Mouse (Mus musculus): ENCODE measurements around the gene Ncor2. TPM values are rescaled to one million over a fixed set of nuclear protein-coding genes. Genes with fewer than 3 reads are reported as not detected.
"Not testable (repeated sequence)": the region's sequence is repeated elsewhere in the genome, so short reads cannot be mapped to it uniquely, and the experiment has no call there.

Ncor2 gene
- total RNA-seq, 1 experiment: 19.9 TPM

- Histone ChIP-seq H3K9me3 (ENCODE audit: control insufficient read depth, insufficient read depth, low read depth, low read length) (no peaks in the 10 kb centered on the region), H3K4me1 (ENCODE audit: control insufficient read depth in 2 of 2, insufficient read depth in 2 of 2, low read length in 2 of 2, poor library complexity in 1 of 2) (no peaks in the 10 kb centered on the region), H3K27ac (ENCODE audit: insufficient read depth, low read depth, low read length, poor library complexity, severe bottlenecking) (no peak overlapping the region), H3K9ac (ENCODE audit: insufficient read depth, low read depth, low read length, poor library complexity, severe bottlenecking) (peak overlapping the region; percentile 64), H3K36me3 (ENCODE audit: control insufficient read depth, insufficient read depth, low read length, poor library complexity, severe bottlenecking) (no peaks in the 10 kb centered on the region), H3K4me3 (ENCODE audit: insufficient read depth in 1 of 2, low read depth in 1 of 2, low read length in 2 of 2, poor library complexity in 1 of 2, severe bottlenecking in 1 of 2) (peak overlapping the region; percentile 35 to 46)
- DNase-seq (ENCODE audit: low read depth, low spot score): no peak
- TF ChIP-seq HCFC1 (IDR thresholded peaks at IDR 0.05; ENCODE audit: borderline replicate concordance, insufficient read depth, low read length): no peak
- TF ChIP-seq ZNF384 (IDR thresholded peaks at IDR 0.05; ENCODE audit: low read depth, low read length): no peak
- TF ChIP-seq MAFK (IDR thresholded peaks at IDR 0.05; ENCODE audit: insufficient read depth, low read depth, low read length): no peak
- TF ChIP-seq CHD2 (IDR thresholded peaks at IDR 0.05; ENCODE audit: low read depth, low read length): no peak
- TF ChIP-seq ZC3H11A (IDR thresholded peaks at IDR 0.05; ENCODE audit: borderline replicate concordance, low read depth, low read length): no peak
- in situ Hi-C loops (cut with MboI; ENCODE audit: low sequenced_read_pairs in 2 of 2, unreplicated experiment in 2 of 2): no loop called here
Measured at GRCm38 (mm10) chr5:125215930-125216459, 37.0 kb upstream of the Ncor2 start.

GRCm38 (mm10) chr5:125215346-125215929 lies 36.4 kb upstream of the Ncor2 start:
- H3K27ac ChIP-seq (ENCODE audit: insufficient read depth, low read depth, low read length, poor library complexity, severe bottlenecking): no peak overlapping the region
- H3K4me3 ChIP-seq (ENCODE audit: insufficient read depth in 1 of 2, low read depth in 1 of 2, low read length in 2 of 2, poor library complexity in 1 of 2, severe bottlenecking in 1 of 2): peak overlapping the region; percentile 35 to 46
- H3K9me3 ChIP-seq (ENCODE audit: control insufficient read depth, insufficient read depth, low read depth, low read length): no peaks in the 10 kb centered on the region
- no peaks in the 10 kb centered on the region for H3K4me1 ChIP-seq (ENCODE audit: control insufficient read depth in 2 of 2, insufficient read depth in 2 of 2, low read length in 2 of 2, poor library complexity in 1 of 2)
- in situ Hi-C loops (cut with MboI; ENCODE audit: low sequenced_read_pairs in 2 of 2, unreplicated experiment in 2 of 2): no loop called here
- no peak for DNase-seq (ENCODE audit: low read depth, low spot score)
- no peak for TF ChIP-seq MAFK (IDR thresholded peaks at IDR 0.05; ENCODE audit: insufficient read depth, low read depth, low read length)
- no peaks in the 10 kb centered on the region for H3K36me3 ChIP-seq (ENCODE audit: control insufficient read depth, insufficient read depth, low read length, poor library complexity, severe bottlenecking)
- peak overlapping the region; percentile 64 for H3K9ac ChIP-seq (ENCODE audit: insufficient read depth, low read depth, low read length, poor library complexity, severe bottlenecking)

GRCm38 (mm10) chr5:125214064-125214463 lies 35.0 kb upstream of the Ncor2 start:
- TF ChIP-seq HCFC1 (IDR thresholded peaks at IDR 0.05; ENCODE audit: borderline replicate concordance, insufficient read depth, low read length) (no peak), CHD2 (IDR thresholded peaks at IDR 0.05; ENCODE audit: low read depth, low read length) (no peak), ZC3H11A (IDR thresholded peaks at IDR 0.05; ENCODE audit: borderline replicate concordance, low read depth, low read length) (no peak), ZNF384 (IDR thresholded peaks at IDR 0.05; ENCODE audit: low read depth, low read length) (no peak), MAFK (IDR thresholded peaks at IDR 0.05; ENCODE audit: insufficient read depth, low read depth, low read length) (no peak)
- Histone ChIP-seq H3K27ac (ENCODE audit: insufficient read depth, low read depth, low read length, poor library complexity, severe bottlenecking) (no peak overlapping the region), H3K36me3 (ENCODE audit: control insufficient read depth, insufficient read depth, low read length, poor library complexity, severe bottlenecking) (no peaks in the 10 kb centered on the region), H3K4me1 (ENCODE audit: control insufficient read depth in 2 of 2, insufficient read depth in 2 of 2, low read length in 2 of 2, poor library complexity in 1 of 2) (no peaks in the 10 kb centered on the region), H3K9ac (ENCODE audit: insufficient read depth, low read depth, low read length, poor library complexity, severe bottlenecking) (no peak overlapping the region), H3K9me3 (ENCODE audit: control insufficient read depth, insufficient read depth, low read depth, low read length) (no peaks in the 10 kb centered on the region), H3K4me3 (ENCODE audit: insufficient read depth in 1 of 2, low read depth in 1 of 2, low read length in 2 of 2, poor library complexity in 1 of 2, severe bottlenecking in 1 of 2) (no peak overlapping the region)
- in situ Hi-C loops (cut with MboI; ENCODE audit: low sequenced_read_pairs in 2 of 2, unreplicated experiment in 2 of 2): no loop called here
- DNase-seq (ENCODE audit: low read depth, low spot score): no peak

GRCm38 (mm10) chr5:125204910-125205309 lies 25.9 kb upstream of the Ncor2 start:
- peak; percentile 69 for DNase-seq (ENCODE audit: low read depth, low spot score)
- H3K9me3 ChIP-seq (ENCODE audit: control insufficient read depth, insufficient read depth, low read depth, low read length); H3K27ac ChIP-seq (ENCODE audit: insufficient read depth, low read depth, low read length, poor library complexity, severe bottlenecking); in situ Hi-C loops (cut with MboI; ENCODE audit: low sequenced_read_pairs in 2 of 2, unreplicated experiment in 2 of 2); H3K36me3 ChIP-seq (ENCODE audit: control insufficient read depth, insufficient read depth, low read length, poor library complexity, severe bottlenecking); H3K4me3 ChIP-seq (ENCODE audit: insufficient read depth in 1 of 2, low read depth in 1 of 2, low read length in 2 of 2, poor library complexity in 1 of 2, severe bottlenecking in 1 of 2); H3K4me1 ChIP-seq (ENCODE audit: control insufficient read depth in 2 of 2, insufficient read depth in 2 of 2, low read length in 2 of 2, poor library complexity in 1 of 2); H3K9ac ChIP-seq (ENCODE audit: insufficient read depth, low read depth, low read length, poor library complexity, severe bottlenecking): not testable (repeated sequence)

- no peak overlapping the region for H3K9ac ChIP-seq (ENCODE audit: insufficient read depth, low read depth, low read length, poor library complexity, severe bottlenecking)
Measured at GRCm38 (mm10) chr5:125204199-125204815, 25.3 kb upstream of the Ncor2 start.

More at GRCm38 (mm10) chr5:125204199-125204815, 25.3 kb upstream of the Ncor2 start:
- no peak for DNase-seq (ENCODE audit: low read depth, low spot score)
- no peak for TF ChIP-seq HCFC1 (IDR thresholded peaks at IDR 0.05; ENCODE audit: borderline replicate concordance, insufficient read depth, low read length)
- no peak for TF ChIP-seq ZNF384 (IDR thresholded peaks at IDR 0.05; ENCODE audit: low read depth, low read length)
- no peak for TF ChIP-seq ZC3H11A (IDR thresholded peaks at IDR 0.05; ENCODE audit: borderline replicate concordance, low read depth, low read length)
- TF ChIP-seq MAFK (IDR thresholded peaks at IDR 0.05; ENCODE audit: insufficient read depth, low read depth, low read length): no peak
- no peak for TF ChIP-seq CHD2 (IDR thresholded peaks at IDR 0.05; ENCODE audit: low read depth, low read length)
- Histone ChIP-seq H3K9me3 (ENCODE audit: control insufficient read depth, insufficient read depth, low read depth, low read length) (no peaks in the 10 kb centered on the region), H3K36me3 (ENCODE audit: control insufficient read depth, insufficient read depth, low read length, poor library complexity, severe bottlenecking) (no peaks in the 10 kb centered on the region), H3K27ac (ENCODE audit: insufficient read depth, low read depth, low read length, poor library complexity, severe bottlenecking) (no peak overlapping the region), H3K4me3 (ENCODE audit: insufficient read depth in 1 of 2, low read depth in 1 of 2, low read length in 2 of 2, poor library complexity in 1 of 2, severe bottlenecking in 1 of 2) (no peak overlapping the region), H3K4me1 (ENCODE audit: control insufficient read depth in 2 of 2, insufficient read depth in 2 of 2, low read length in 2 of 2, poor library complexity in 1 of 2) (peaks cover 2 to 3% of the 10 kb centered on the region in 2 experiments; a peak in 2 of 4 replicates)
- in situ Hi-C loops (cut with MboI; ENCODE audit: low sequenced_read_pairs in 2 of 2, unreplicated experiment in 2 of 2): no loop called here
